Mouse (Mus musculus) megakaryocyte, embryonic 14.5 days (primary cell): ENCODE data around the gene Aurkb.

Source experiments
- FLI1 ChIP-seq: IDR thresholded peaks from 2 replicates; pipeline ENCODE4 v1.6.1; 2012; ENCODE audit warnings: low read length, inconsistent platforms, mixed read lengths
- GATA1 ChIP-seq: IDR thresholded peaks from 3 replicates; pipeline ENCODE4 v1.6.1; 2012; ENCODE audit warnings: mixed read lengths, low read length, inconsistent platforms, borderline replicate concordance

DNA sequence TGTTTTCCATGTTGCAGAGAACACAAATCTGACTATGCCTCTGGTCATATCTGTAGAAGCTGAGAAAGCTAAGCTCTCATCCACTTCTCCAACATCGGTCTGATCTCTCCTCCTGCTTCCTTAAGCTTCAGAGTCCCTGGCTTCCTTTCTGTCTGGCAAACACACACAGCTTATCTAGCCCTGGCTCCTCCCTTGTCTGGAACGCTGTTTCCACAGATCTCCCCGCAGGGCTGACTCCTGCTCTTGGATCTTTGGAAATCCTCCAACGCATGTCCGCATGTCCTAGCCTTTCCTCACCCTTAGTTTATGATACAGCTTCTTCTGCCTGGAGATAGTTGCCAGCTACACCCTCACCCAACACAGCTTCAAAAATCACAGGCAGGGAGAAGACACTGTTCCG, 22.2 kb downstream of the Aurkb start:
- TF ChIP-seq GATA1 = no peak
- TF ChIP-seq FLI1 = no peak
